ENCODE assay signal across 8 mouse cellular contexts in genomic region chr9:83924878-83925687, GRCm38 (mm10). TPM values are rescaled to one million over a fixed set of nuclear protein-coding genes. Genes with fewer than 3 reads are reported as not detected.
DNase-seq lines count a peak whose midpoint lies in the region; ATAC-seq and TF ChIP-seq lines count a peak whose summit lies in the region.

Gene Bckdhb, plus strand, starts transcription at chr9:83925145.

- peaks cover 0 to 6% of the 10 kb centered on the region in 2 experiments for H3K36me3 ChIP-seq in CH12.LX (replicated peaks in 1 of 2; ENCODE audit: control insufficient read depth in 1 of 2, insufficient read depth in 1 of 2, low read length in 1 of 2)
- H3K36me3 ChIP-seq in forebrain, embryonic 11.5 days (ENCODE audit: control insufficient read depth, insufficient read depth, low read length): no peaks in the 10 kb centered on the region
- H3K36me3 ChIP-seq in heart, embryonic 16.5 days (ENCODE audit: control insufficient read depth, insufficient read depth): no peaks in the 10 kb centered on the region
- no peaks in the 10 kb centered on the region for H3K36me3 ChIP-seq in liver, embryonic 15.5 days (replicated peaks)
- no peaks in the 10 kb centered on the region for H3K36me3 ChIP-seq in neural tube, embryonic 12.5 days

- H3K9ac ChIP-seq in CH12.LX (ENCODE audit: insufficient read depth, low read depth): peak within 1 kb of the TSS; percentile 89
- H3K9ac ChIP-seq in forebrain, embryonic 11.5 days (ENCODE audit: low read length): peak within 1 kb of the TSS; percentile 67
- H3K9ac ChIP-seq in heart, embryonic 16.5 days (ENCODE audit: low read length): peak within 1 kb of the TSS; percentile 82
- peak within 1 kb of the TSS; percentile 52 for H3K9ac ChIP-seq in liver, embryonic 15.5 days
- H3K9ac ChIP-seq in neural tube, embryonic 12.5 days: peak within 1 kb of the TSS; percentile 70

- DNase-seq in CH12.LX (ENCODE audit: extremely low read depth): peak; percentile 96
- DNase-seq in c-Kit-positive CD71-positive TER-119-negative erythroid progenitor cells, embryonic 14.5 days (ENCODE audit: low read depth): peak; percentile 92
- DNase-seq in forebrain, embryonic 11.5 days (ENCODE audit: low spot score): peak; percentile 95
- DNase-seq in kidney, postnatal 36 days: peak; percentile 97 to 99
- DNase-seq in telencephalon, adult 2 months (ENCODE audit: low read depth, low spot score): peak; percentile 93

- peak within 1 kb of the TSS; percentile 89 for H3K4me2 ChIP-seq in CH12.LX (ENCODE audit: insufficient read depth, low read depth, poor library complexity, severe bottlenecking)
- H3K4me2 ChIP-seq in forebrain, embryonic 11.5 days (ENCODE audit: low read depth, low read length, severe bottlenecking): peak within 1 kb of the TSS; percentile 65
- peak within 1 kb of the TSS; percentile 88 for H3K4me2 ChIP-seq in heart, embryonic 16.5 days (ENCODE audit: low read depth, low read length)
- peak within 1 kb of the TSS; percentile 84 for H3K4me2 ChIP-seq in liver, embryonic 15.5 days
- peak within 1 kb of the TSS; percentile 78 for H3K4me2 ChIP-seq in neural tube, embryonic 12.5 days (replicated peaks)

- WGBS in forebrain, embryonic 11.5 days: under 1% methylated on average over 46 of the region's 46 CpGs
- WGBS in heart, embryonic 16.5 days: under 1% methylated on average over 46 of the region's 46 CpGs
- under 1% methylated on average over 46 of the region's 46 CpGs for WGBS in liver, embryonic 15.5 days (ENCODE audit: insufficient replicate concordance)
- WGBS in neural tube, embryonic 12.5 days: 1% methylated on average over 46 of the region's 46 CpGs

- in situ Hi-C loops in CH12.LX (cut with MboI; ENCODE audit: low pct_ligation_motif_present, low pct_unique_long_range_greater_than_20kb, low sequenced_read_pairs): no loop called here

- H3K27ac ChIP-seq in CH12.LX (ENCODE audit: insufficient read depth, low read depth): no peak within 1 kb of the TSS
- no peak within 1 kb of the TSS for H3K27ac ChIP-seq in forebrain, embryonic 11.5 days (ENCODE audit: low read depth, low read length)
- H3K27ac ChIP-seq in heart, embryonic 16.5 days (ENCODE audit: low read length): peak within 1 kb of the TSS; percentile 46
- peak within 1 kb of the TSS; percentile 19; the same call in 1 of the 2 replicates for H3K27ac ChIP-seq in liver, embryonic 15.5 days (replicated peaks)
- H3K27ac ChIP-seq in neural tube, embryonic 12.5 days: no peak within 1 kb of the TSS

- H3K4me1 ChIP-seq in CH12.LX (ENCODE audit: control insufficient read depth in 1 of 2, insufficient read depth in 2 of 2): peaks cover 0 to 12% of the 10 kb centered on the region in 2 experiments; a peak in 2 of 4 replicates
- H3K4me1 ChIP-seq in forebrain, embryonic 11.5 days (replicated peaks; ENCODE audit: control insufficient read depth, insufficient read depth, low read length): no peaks in the 10 kb centered on the region
- H3K4me1 ChIP-seq in heart, embryonic 16.5 days (ENCODE audit: control insufficient read depth, insufficient read depth, low read length): peaks cover 5% of the 10 kb centered on the region
- H3K4me1 ChIP-seq in liver, embryonic 15.5 days (replicated peaks): peaks cover 8% of the 10 kb centered on the region
- H3K4me1 ChIP-seq in neural tube, embryonic 12.5 days: 0 out of 2 replicates have a peak, but pooled peaks cover 5% of the 10 kb centered on the region

- dilution Hi-C loops in CH12.LX (cut with MboI; ENCODE audit: extremely low pct_ligation_motif_present, extremely low pct_unique_long_range_greater_than_20kb, low sequenced_read_pairs): no loop called here

- peak within 1 kb of the TSS; percentile 79 to 100 (median 88) for H3K4me3 ChIP-seq in CH12.LX (replicated peaks in 1 of 3; ENCODE audit: low read depth in 2 of 3, low read length in 2 of 3, poor library complexity in 1 of 3)
- peak within 1 kb of the TSS; percentile 68 for H3K4me3 ChIP-seq in forebrain, embryonic 11.5 days (ENCODE audit: low read depth, low read length)
- H3K4me3 ChIP-seq in heart, embryonic 16.5 days (ENCODE audit: low read length): peak within 1 kb of the TSS; percentile 90
- H3K4me3 ChIP-seq in liver, embryonic 15.5 days (replicated peaks): peak within 1 kb of the TSS; percentile 66
- peak within 1 kb of the TSS; percentile 62 for H3K4me3 ChIP-seq in neural tube, embryonic 12.5 days

- H3K79me2 ChIP-seq in CH12.LX (replicated peaks; ENCODE audit: control insufficient read depth, extremely low read depth, insufficient read depth, poor library complexity, severe bottlenecking): no peaks in the 10 kb centered on the region

- no peaks in the 10 kb centered on the region for H3K9me3 ChIP-seq in CH12.LX (replicated peaks; ENCODE audit: low read length)
- no peaks in the 10 kb centered on the region for H3K9me3 ChIP-seq in forebrain, embryonic 11.5 days (ENCODE audit: control insufficient read depth, low read length)
- H3K9me3 ChIP-seq in heart, embryonic 16.5 days (replicated peaks; ENCODE audit: control insufficient read depth, low read length): no peaks in the 10 kb centered on the region
- H3K9me3 ChIP-seq in liver, embryonic 15.5 days (replicated peaks): no peaks in the 10 kb centered on the region
- H3K9me3 ChIP-seq in neural tube, embryonic 12.5 days: no peaks in the 10 kb centered on the region

- TF ChIP-seq CTCF in CH12.LX (conservative IDR thresholded peaks at IDR 0.05 in 1 of 2, IDR thresholded peaks at IDR 0.05 in 1 of 2; ENCODE audit: low read depth in 2 of 2, low read length in 2 of 2): no peak

- ATAC-seq in forebrain, embryonic 11.5 days (replicated peaks; ENCODE audit: low FRiP score): peak; percentile 100
- ATAC-seq in heart, embryonic 16.5 days (replicated peaks; ENCODE audit: extremely low read depth, insufficient read depth, low FRiP score): peak; percentile 99
- peak; percentile 94 for ATAC-seq in liver, embryonic 15.5 days (ENCODE audit: insufficient read depth)
- ATAC-seq in neural tube, embryonic 12.5 days (ENCODE audit: low FRiP score, low read depth): peak; percentile 100

- no peak for TF ChIP-seq EP300 in CH12.LX (IDR thresholded peaks at IDR 0.05; ENCODE audit: low read length)

- H3K27me3 ChIP-seq in CH12.LX (replicated peaks): no peaks in the 10 kb centered on the region
- no peaks in the 10 kb centered on the region for H3K27me3 ChIP-seq in forebrain, embryonic 11.5 days (ENCODE audit: control insufficient read depth, insufficient read depth, low read length)
- H3K27me3 ChIP-seq in heart, embryonic 16.5 days (ENCODE audit: control insufficient read depth, insufficient read depth, low read length): no peaks in the 10 kb centered on the region
- H3K27me3 ChIP-seq in liver, embryonic 15.5 days: no peaks in the 10 kb centered on the region
- H3K27me3 ChIP-seq in neural tube, embryonic 12.5 days (replicated peaks): no peaks in the 10 kb centered on the region

- TF ChIP-seq RAD21 in CH12.LX (IDR thresholded peaks at IDR 0.05; ENCODE audit: low read depth, low read length): no peak

- peak; percentile 81 for TF ChIP-seq POLR2A in CH12.LX (IDR thresholded peaks at IDR 0.05; ENCODE audit: low read depth, low read length)

TF ChIP-seq in CH12.LX, 34 proteins besides CTCF, POLR2A, EP300 and RAD21 (continues in another document):
- TF ChIP-seq KAT2A (IDR thresholded peaks at IDR 0.05; ENCODE audit: insufficient replicate concordance, low read length) (no peak), ZMIZ1 (IDR thresholded peaks at IDR 0.05; ENCODE audit: low read depth, low read length) (no peak), RCOR1 (conservative IDR thresholded peaks at IDR 0.05; ENCODE audit: low read depth, low read length) (no peak), SIN3A (IDR thresholded peaks at IDR 0.05; ENCODE audit: low read length) (peak; percentile 64; the same call in 1 of the 2 replicates), POLR2AphosphoS2 (IDR thresholded peaks at IDR 0.05; ENCODE audit: low read depth, low read length) (no peak), HCFC1 (IDR thresholded peaks at IDR 0.05; ENCODE audit: low read depth, low read length) (peak; percentile 53), MAZ (IDR thresholded peaks at IDR 0.05; ENCODE audit: low read depth, low read length) (no peak), MXI1 (IDR thresholded peaks at IDR 0.05; ENCODE audit: low read depth, low read length) (peak; percentile 83), MAFK (IDR thresholded peaks at IDR 0.05; ENCODE audit: insufficient replicate concordance, low read length) (no peak), ZKSCAN1 (IDR thresholded peaks at IDR 0.05; ENCODE audit: borderline replicate concordance, low read depth, low read length) (no peak), ETS1 (conservative IDR thresholded peaks at IDR 0.05; ENCODE audit: low read depth, low read length) (no peak), MYC (IDR thresholded peaks at IDR 0.05; ENCODE audit: low read depth, low read length) (no peak), IRF4 (IDR thresholded peaks at IDR 0.05; ENCODE audit: low read depth, low read length) (no peak), E2F4 (IDR thresholded peaks at IDR 0.05; ENCODE audit: insufficient replicate concordance, low read depth, low read length) (no peak), USF1 (IDR thresholded peaks at IDR 0.05; ENCODE audit: low read depth, low read length) (no peak), CHD2 (IDR thresholded peaks at IDR 0.05; ENCODE audit: low read length) (no peak), MEF2A (IDR thresholded peaks at IDR 0.05; ENCODE audit: borderline replicate concordance, low read depth, low read length) (no peak), PAX5 (IDR thresholded peaks at IDR 0.05; ENCODE audit: low read length) (no peak), JUND (conservative IDR thresholded peaks at IDR 0.05; ENCODE audit: low read depth, low read length) (no peak), TBP (conservative IDR thresholded peaks at IDR 0.05; ENCODE audit: low read depth, low read length) (0 out of 2 replicates have a peak, but pooled peaks have one; percentile 38), USF2 (conservative IDR thresholded peaks at IDR 0.05; ENCODE audit: low read depth, low read length) (no peak), BHLHE40 (IDR thresholded peaks at IDR 0.05; ENCODE audit: low read depth, low read length) (0 out of 2 replicates have a peak, but pooled peaks have one; percentile 16), JUN (IDR thresholded peaks at IDR 0.05; ENCODE audit: insufficient read depth, low read depth, low read length) (no peak), ZC3H11A (IDR thresholded peaks at IDR 0.05; ENCODE audit: low read depth, low read length) (no peak)

RNA-seq across cellular contexts. Expression of gene Bckdhb, which starts in this region (rescaled TPM):
- total RNA-seq in CH12.LX (2012; rRNA removed) (10.6 and 11.9 TPM in 2 replicates), CH12.LX (2014; rRNA removed) (12.0 and 26.4 TPM in 2 replicates)
- 14.0 and 20.3 TPM in 2 replicates for polyA plus RNA-seq in CH12.LX (2012; ENCODE audit: insufficient read length, low read depth)
- polyA plus RNA-seq in forebrain, embryonic 11.5 days (2014; fragmentation: Nextera tagmentation; extraction: Ambion mirVana): 55.2 and 63.7 TPM in 2 replicates
- polyA plus RNA-seq in heart, embryonic 16.5 days (2015; fragmentation: Nextera tagmentation; extraction: Ambion mirVana): 77.3 and 80.1 TPM in 2 replicates
- polyA plus RNA-seq in liver, embryonic 15.5 days (2015; fragmentation: Nextera tagmentation; extraction: Ambion mirVana): 33.6 and 34.1 TPM in 2 replicates
- polyA plus RNA-seq in neural tube, embryonic 12.5 days (2016; fragmentation: Nextera tagmentation; extraction: Ambion mirVana): 35.0 and 38.2 TPM in 2 replicates

Comparison
In these comparisons a context has a peak if more than half of its experiments do, and no peak if none do; other contexts are left out.
1. H3K27ac ChIP-seq: peak in heart, embryonic 16.5 days (single experiment) and liver, embryonic 15.5 days (single experiment); none in CH12.LX (single experiment), forebrain, embryonic 11.5 days (single experiment) and neural tube, embryonic 12.5 days (single experiment).
2. Peak in every context shown above with its lines, with median percentiles within 50 percentile points of each other: DNase-seq, H3K4me2 ChIP-seq, H3K4me3 ChIP-seq, H3K9ac ChIP-seq and ATAC-seq.